Mouse (Mus musculus) ES-Bruce4 (cell line): ENCODE data around the gene Mnat1.

Experiments
- EP300 ChIP-seq: IDR thresholded peaks from 2 replicates; pipeline ENCODE4 v1.6.1; 2011; ENCODE audit warnings: low read depth, low read length; ENCODE audit not compliant: insufficient read depth
- POLR2A ChIP-seq: IDR thresholded peaks from one replicate; pipeline ENCODE4 v1.8.1; 2011; ENCODE audit warnings: low read length; ENCODE audit not compliant: insufficient read depth

DNA sequence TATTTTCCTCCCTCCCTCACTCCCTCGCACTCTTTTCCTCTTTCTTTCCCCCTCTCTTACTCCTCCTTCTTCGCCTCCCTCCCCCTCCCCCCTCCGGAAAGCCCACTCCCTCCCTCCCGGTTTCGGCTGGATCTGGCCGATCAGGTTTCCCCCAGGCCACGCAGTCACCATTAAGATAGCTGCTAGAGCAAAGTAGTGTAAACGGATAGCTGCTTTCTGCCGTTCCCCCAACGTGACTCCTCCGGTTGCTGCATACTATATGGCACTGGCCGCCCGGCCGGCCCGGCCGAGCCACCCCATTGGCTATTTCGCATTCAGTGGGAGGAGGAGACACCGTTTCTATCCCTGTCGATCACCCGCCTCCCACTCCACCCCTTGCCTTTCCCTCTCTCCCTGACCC, 10.3 kb upstream of the Mnat1 start, which contains the start of gene Six4:
- TF ChIP-seq EP300: peak; percentile 87
- TF ChIP-seq POLR2A: peak; percentile 85
